ENCODE assay signal across 12 mouse cellular contexts in genomic region chr1:80854945-80855656, GRCm38 (mm10).
DNase-seq lines count a peak whose midpoint lies in the region; ATAC-seq and TF ChIP-seq lines count a peak whose summit lies in the region.
"Had no signal": no experiment of that assay in that cellular context is flagged by ENCODE, and none has a peak within 500 bp of the region (broad histone marks: within the 10 kb centered on the region; RNA-seq: fewer than 3 reads in every experiment).

No protein-coding gene starts in this region.

- no peak overlapping the region for H3K9ac ChIP-seq in hindbrain, embryonic 14.5 days
- no peak overlapping the region for H3K9ac ChIP-seq in hindbrain, embryonic 12.5 days
- no peak overlapping the region for H3K9ac ChIP-seq in neural tube, embryonic 15.5 days (replicated peaks)
- H3K9ac ChIP-seq: liver, embryonic 13.5 days; stomach, embryonic 15.5 days had no signal

- H3K27me3 ChIP-seq in hindbrain, embryonic 14.5 days (ENCODE audit: control insufficient read depth, insufficient read depth, low read length): no peaks in the 10 kb centered on the region
- H3K27me3 ChIP-seq in hindbrain, embryonic 12.5 days: no peaks in the 10 kb centered on the region
- no peaks in the 10 kb centered on the region for H3K27me3 ChIP-seq in neural tube, embryonic 15.5 days (replicated peaks)
- H3K27me3 ChIP-seq: liver, embryonic 13.5 days; megakaryocyte, embryonic 14.5 days; stomach, embryonic 15.5 days had no signal

- TF ChIP-seq CTCF in brain, embryonic 14.5 days (IDR thresholded peaks at IDR 0.05; ENCODE audit: borderline replicate concordance, extremely low read depth, insufficient read depth, insufficient read length): no peak

- WGBS in hindbrain, embryonic 14.5 days: 75% methylated on average over 2 of the region's 2 CpGs
- 72% methylated on average over 2 of the region's 2 CpGs for WGBS in hindbrain, embryonic 12.5 days
- WGBS in neural tube, embryonic 15.5 days: 80% methylated on average over 2 of the region's 2 CpGs

- no peak overlapping the region for H3K4me2 ChIP-seq in hindbrain, embryonic 14.5 days (replicated peaks)
- no peak overlapping the region for H3K4me2 ChIP-seq in hindbrain, embryonic 12.5 days (replicated peaks)
- no peak overlapping the region for H3K4me2 ChIP-seq in neural tube, embryonic 15.5 days
- H3K4me2 ChIP-seq: liver, embryonic 13.5 days had no signal

- no peak for TF ChIP-seq POLR2A in brain, embryonic 14.5 days (IDR thresholded peaks at IDR 0.05; ENCODE audit: borderline replicate concordance, extremely low read depth, insufficient read depth, insufficient read length, poor library complexity, severe bottlenecking)

- H3K9me3 ChIP-seq in hindbrain, embryonic 14.5 days (ENCODE audit: control insufficient read depth, low read length): no peaks in the 10 kb centered on the region
- H3K9me3 ChIP-seq in hindbrain, embryonic 12.5 days (replicated peaks): no peaks in the 10 kb centered on the region
- no peaks in the 10 kb centered on the region for H3K9me3 ChIP-seq in neural tube, embryonic 15.5 days (replicated peaks)
- H3K9me3 ChIP-seq: liver, embryonic 13.5 days; megakaryocyte, embryonic 14.5 days; stomach, embryonic 15.5 days had no signal

- H3K4me1 ChIP-seq in hindbrain, embryonic 14.5 days (replicated peaks; ENCODE audit: control insufficient read depth, insufficient read depth, low read length): peaks cover 8% of the 10 kb centered on the region
- H3K4me1 ChIP-seq in hindbrain, embryonic 12.5 days: no peaks in the 10 kb centered on the region; the same call in 1 of the 2 replicates
- H3K4me1 ChIP-seq in neural tube, embryonic 15.5 days: peaks cover 12% of the 10 kb centered on the region; the same call in 1 of the 2 replicates
- H3K4me1 ChIP-seq: liver, embryonic 13.5 days; megakaryocyte, embryonic 14.5 days had no signal

- DNase-seq in hindbrain, embryonic 14.5 days (ENCODE audit: low spot score): no peak
- DNase-seq in neural tube, embryonic 10.5 days (ENCODE audit: extremely low spot score, low spot score): no peak
- DNase-seq in brain, embryonic 14.5 days (ENCODE audit: low read depth): peak; percentile 10
- DNase-seq in urinary bladder, postnatal 36 days (ENCODE audit: low spot score in 2 of 2): no peak
- no peak for DNase-seq in thymus, postnatal 0 days (ENCODE audit: low spot score)
- DNase-seq: cerebellum, adult 11 months; liver, embryonic 13.5 days; thymus, postnatal 36 days had no signal

- H3K4me3 ChIP-seq in hindbrain, embryonic 14.5 days (replicated peaks; ENCODE audit: low read length): no peak overlapping the region
- no peak overlapping the region for H3K4me3 ChIP-seq in hindbrain, embryonic 12.5 days
- no peak overlapping the region for H3K4me3 ChIP-seq in neural tube, embryonic 15.5 days (replicated peaks)
- H3K4me3 ChIP-seq: liver, embryonic 13.5 days; megakaryocyte, embryonic 14.5 days; stomach, embryonic 15.5 days had no signal

- H3K36me3 ChIP-seq in hindbrain, embryonic 14.5 days (replicated peaks; ENCODE audit: control insufficient read depth, insufficient read depth): no peaks in the 10 kb centered on the region
- H3K36me3 ChIP-seq in hindbrain, embryonic 12.5 days: no peaks in the 10 kb centered on the region
- H3K36me3 ChIP-seq in neural tube, embryonic 15.5 days: no peaks in the 10 kb centered on the region
- H3K36me3 ChIP-seq: liver, embryonic 13.5 days; stomach, embryonic 15.5 days had no signal

- ATAC-seq in hindbrain, embryonic 14.5 days (ENCODE audit: low FRiP score): no peak
- no peak for ATAC-seq in hindbrain, embryonic 12.5 days (ENCODE audit: low FRiP score)
- ATAC-seq in neural tube, embryonic 15.5 days (ENCODE audit: low FRiP score): 0 out of 2 replicates have a peak, but pooled peaks have one; percentile 14

- H3K27ac ChIP-seq in hindbrain, embryonic 14.5 days: peak overlapping the region; percentile 32; the same call in 1 of the 2 replicates
- no peak overlapping the region for H3K27ac ChIP-seq in hindbrain, embryonic 12.5 days
- no peak overlapping the region for H3K27ac ChIP-seq in neural tube, embryonic 15.5 days (replicated peaks)
- H3K27ac ChIP-seq: liver, embryonic 13.5 days; stomach, embryonic 15.5 days had no signal
